26 mouse cellular contexts compared by ENCODE assay signal in genomic region chr5:36918016-36918415, GRCm38 (mm10). TPM values are rescaled to one million over a fixed set of nuclear protein-coding genes. Genes with fewer than 3 reads are reported as not detected.
DNase-seq lines count a peak whose midpoint lies in the region; ATAC-seq and TF ChIP-seq lines count a peak whose summit lies in the region.
"Had no signal": no experiment of that assay in that cellular context is flagged by ENCODE, and none has a peak within 500 bp of the region (broad histone marks: within the 10 kb centered on the region; RNA-seq: fewer than 3 reads in every experiment).

No protein-coding gene starts in this region.

- peaks cover 92% of the 10 kb centered on the region for H3K4me1 ChIP-seq in cerebellum, adult 2 months (ENCODE audit: control insufficient read depth, insufficient read depth, low read length)
- peaks cover 13% of the 10 kb centered on the region for H3K4me1 ChIP-seq in hindbrain, postnatal 0 days (ENCODE audit: insufficient read depth, low read length)
- peaks cover 16% of the 10 kb centered on the region for H3K4me1 ChIP-seq in hindbrain, embryonic 14.5 days (replicated peaks; ENCODE audit: control insufficient read depth, insufficient read depth, low read length)
- no peaks in the 10 kb centered on the region for H3K4me1 ChIP-seq in lung, embryonic 16.5 days (replicated peaks; ENCODE audit: control insufficient read depth, insufficient read depth, low read length)

- no peak for TF ChIP-seq CTCF in cerebellum, adult 2 months (IDR thresholded peaks at IDR 0.05; ENCODE audit: borderline replicate concordance, insufficient read depth, low read depth, low read length)
- TF ChIP-seq CTCF in hindbrain, postnatal 0 days (IDR thresholded peaks at IDR 0.05; ENCODE audit: low read depth), result no peak

- whole genome bisulfite sequencing in cerebellum, adult 2 months, result 6% methylated on average over 7 of the region's 7 CpGs
- 70% methylated on average over 7 of the region's 7 CpGs for WGBS in hindbrain, postnatal 0 days
- 79% methylated on average over 7 of the region's 7 CpGs for WGBS in hindbrain, embryonic 14.5 days
- WGBS in lung, embryonic 16.5 days, result 76% methylated on average over 7 of the region's 7 CpGs

- intact Hi-C loops in gastrocnemius, postnatal 36 days (cut with DNase I), result no loop called here

- peak overlapping the region; percentile 45 for H3K27ac ChIP-seq in cerebellum, adult 2 months (ENCODE audit: insufficient read depth, low read length)
- H3K27ac ChIP-seq in hindbrain, postnatal 0 days, result peak overlapping the region; percentile 67; the same call in 1 of the 2 replicates
- H3K27ac ChIP-seq in hindbrain, embryonic 14.5 days, result no peak overlapping the region
- H3K27ac ChIP-seq in lung, embryonic 16.5 days (ENCODE audit: low read length), result no peak overlapping the region
- H3K27ac ChIP-seq: embryonic facial prominence, embryonic 10.5 days; forebrain, embryonic 10.5 days; gastrocnemius, adult 2 months; heart, embryonic 10.5 days; hindbrain, embryonic 12.5 days had no signal

- TF ChIP-seq POLR2A in cerebellum, adult 2 months (IDR thresholded peaks at IDR 0.05; ENCODE audit: borderline replicate concordance, insufficient read depth, low read length), result no peak

- no peak for ATAC-seq in hindbrain, postnatal 0 days
- no peak for ATAC-seq in hindbrain, embryonic 14.5 days (ENCODE audit: low FRiP score)
- ATAC-seq in lung, embryonic 16.5 days (ENCODE audit: low read depth), result peak; percentile 10; the same call in 1 of the 2 replicates
- ATAC-seq: activated CD4-positive, CD25-positive, alpha-beta regulatory T cell, adult 4 months; forebrain, embryonic 14.5 days; intestine, embryonic 16.5 days; Patski had no signal

- no peaks in the 10 kb centered on the region for H3K36me3 ChIP-seq in hindbrain, postnatal 0 days (ENCODE audit: insufficient read depth, low read length)
- H3K36me3 ChIP-seq in hindbrain, embryonic 14.5 days (replicated peaks; ENCODE audit: control insufficient read depth, insufficient read depth), result no peaks in the 10 kb centered on the region
- H3K36me3 ChIP-seq in lung, embryonic 16.5 days (ENCODE audit: control insufficient read depth, insufficient read depth, low read length), result no peaks in the 10 kb centered on the region
- H3K36me3 ChIP-seq: embryonic facial prominence, embryonic 10.5 days; forebrain, embryonic 10.5 days; heart, embryonic 10.5 days; hindbrain, embryonic 12.5 days had no signal

- H3K4me3 ChIP-seq in cerebellum, adult 2 months (replicated peaks; ENCODE audit: insufficient read depth, low read depth, low read length), result no peak overlapping the region
- H3K4me3 ChIP-seq in hindbrain, postnatal 0 days (ENCODE audit: low read length), result no peak overlapping the region
- H3K4me3 ChIP-seq in hindbrain, embryonic 14.5 days (replicated peaks; ENCODE audit: low read length), result no peak overlapping the region
- no peak overlapping the region for H3K4me3 ChIP-seq in lung, embryonic 16.5 days (ENCODE audit: low read length)
- H3K4me3 ChIP-seq: embryonic facial prominence, embryonic 10.5 days; forebrain, embryonic 10.5 days; gastrocnemius, adult 2 months; heart, embryonic 10.5 days; hindbrain, embryonic 12.5 days had no signal

- H3K9me3 ChIP-seq in hindbrain, postnatal 0 days (ENCODE audit: low read length), result no peaks in the 10 kb centered on the region
- no peaks in the 10 kb centered on the region for H3K9me3 ChIP-seq in hindbrain, embryonic 14.5 days (ENCODE audit: control insufficient read depth, low read length)
- no peaks in the 10 kb centered on the region for H3K9me3 ChIP-seq in lung, embryonic 16.5 days (ENCODE audit: control insufficient read depth, low read length)
- H3K9me3 ChIP-seq: embryonic facial prominence, embryonic 10.5 days; forebrain, embryonic 10.5 days; heart, embryonic 10.5 days; hindbrain, embryonic 12.5 days had no signal

- no peaks in the 10 kb centered on the region for H3K27me3 ChIP-seq in cerebellum, adult 2 months (ENCODE audit: control insufficient read depth, insufficient read depth, low read length)
- no peaks in the 10 kb centered on the region for H3K27me3 ChIP-seq in hindbrain, postnatal 0 days (ENCODE audit: insufficient read depth, low read length)
- no peaks in the 10 kb centered on the region for H3K27me3 ChIP-seq in hindbrain, embryonic 14.5 days (ENCODE audit: control insufficient read depth, insufficient read depth, low read length)
- H3K27me3 ChIP-seq in lung, embryonic 16.5 days (ENCODE audit: control insufficient read depth, insufficient read depth, low read depth, low read length), result no peaks in the 10 kb centered on the region

- H3K4me2 ChIP-seq in hindbrain, postnatal 0 days (ENCODE audit: low read depth, low read length), result no peak overlapping the region
- H3K4me2 ChIP-seq in hindbrain, embryonic 14.5 days (replicated peaks), result no peak overlapping the region
- no peak overlapping the region for H3K4me2 ChIP-seq in lung, embryonic 16.5 days (ENCODE audit: low read depth, low read length)
- H3K4me2 ChIP-seq: hindbrain, embryonic 12.5 days had no signal

- H3K9ac ChIP-seq in hindbrain, postnatal 0 days (replicated peaks; ENCODE audit: low read length), result no peak overlapping the region
- H3K9ac ChIP-seq in hindbrain, embryonic 14.5 days, result no peak overlapping the region
- no peak overlapping the region for H3K9ac ChIP-seq in lung, embryonic 16.5 days (ENCODE audit: low read length)
- H3K9ac ChIP-seq: hindbrain, embryonic 12.5 days had no signal

- DNase-seq in cerebellum, adult 2 months, result peak in 1 of 2 experiments; percentile 35
- no peak for DNase-seq in cerebellum, adult 8-10 months
- DNase-seq in hindbrain, postnatal 0 days (ENCODE audit: low spot score), result no peak
- no peak for DNase-seq in hindbrain, embryonic 14.5 days (ENCODE audit: low spot score)
- DNase-seq in lung, adult 18-20 months, result no peak
- peak; percentile 82 for DNase-seq in gonadal fat pad, adult 2 months (ENCODE audit: low read depth)
- no peak for DNase-seq in gastrocnemius, postnatal 36 days
- DNase-seq: adrenal gland, postnatal 14 days; cerebellum, postnatal 25 days; gastrocnemius, adult 2 months; gastrocnemius, postnatal 25 days; heart, adult 18-20 months; heart, postnatal 10 days; heart, postnatal 4 days had no signal

RNA-seq across cellular contexts. Expression of gene Ppp2r2c, which starts 49.7 kb away (rescaled TPM):
- polyA plus RNA-seq in cerebellum, adult 2 months (2012; rRNA removed), result 259 and 273 TPM in 2 replicates
- 255 and 263 TPM in 2 replicates for total RNA-seq in hindbrain, postnatal 0 days (2014; rRNA removed)
- polyA plus RNA-seq in hindbrain, postnatal 0 days (2015; fragmentation: Nextera tagmentation; extraction: Ambion mirVana), result 103 and 105 TPM in 2 replicates
- 63.6 and 78.4 TPM in 2 replicates for polyA plus RNA-seq in hindbrain, embryonic 14.5 days (2014; fragmentation: Nextera tagmentation; extraction: Ambion mirVana)
- 0.10 and 0.36 TPM in 2 replicates for polyA plus RNA-seq in lung, embryonic 16.5 days (2015; fragmentation: Nextera tagmentation; extraction: Ambion mirVana)
- polyA plus RNA-seq in gonadal fat pad, adult 2 months (2012; rRNA removed), result 1.1 and 1.9 TPM in 2 replicates
- under 1 TPM; 0.23 to 0.32 TPM for total RNA-seq in gastrocnemius, postnatal 36 days (2021)
- total RNA-seq: MEL had no signal
- polyA plus RNA-seq: activated CD4-positive, CD25-positive, alpha-beta regulatory T cell, adult 4 months; C2C12; heart, embryonic 14.5 days had no signal

Comparison
In these comparisons a context has a peak if more than half of its experiments do, and no peak if none do; other contexts are left out.
1. H3K27ac ChIP-seq: peak in cerebellum, adult 2 months (single experiment) and hindbrain, postnatal 0 days (single experiment); none in hindbrain, embryonic 14.5 days (single experiment) and lung, embryonic 16.5 days (single experiment).
2. RNA of gene Ppp2r2c, which starts 49.7 kb away (polyA plus RNA-seq): 259 to 273 TPM in cerebellum, adult 2 months, 103 to 105 TPM in hindbrain, postnatal 0 days and 63.6 to 78.4 TPM in hindbrain, embryonic 14.5 days; 1.1 to 1.9 TPM in gonadal fat pad, adult 2 months and 0.10 to 0.36 TPM in lung, embryonic 16.5 days; every median in the first group is over 10 times any median in the second.